Mouse (Mus musculus): Measurements from ENCODE around the gene Pla2g7.
A peak's percentile ranks its signal among the peaks of the same experiment; 100 is the strongest.

Pla2g7 gene

DNA sequence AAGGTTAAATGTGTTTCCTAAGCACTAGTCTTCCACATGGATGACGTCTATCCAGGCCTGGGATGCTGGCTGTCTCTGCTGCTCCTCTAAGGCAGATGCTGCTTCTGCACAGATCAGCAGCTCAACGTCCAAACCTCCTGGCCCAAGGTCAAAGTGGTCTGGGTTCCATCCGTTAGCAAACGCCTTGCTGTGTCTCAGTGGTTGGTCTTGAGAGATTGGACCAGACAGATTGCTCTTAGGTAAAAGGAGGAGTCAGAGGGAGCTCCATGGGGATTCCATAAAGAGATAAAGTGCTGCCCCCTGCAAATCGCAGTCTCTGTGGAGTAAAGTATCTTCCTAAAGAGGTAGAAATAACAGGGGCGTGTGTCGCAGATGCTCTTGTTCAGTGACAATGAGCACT, 75.3 kb downstream of the Pla2g7 start:
- DNase-seq (ENCODE audit: extremely low read depth, insufficient read length, low spot score): no peak

DNA sequence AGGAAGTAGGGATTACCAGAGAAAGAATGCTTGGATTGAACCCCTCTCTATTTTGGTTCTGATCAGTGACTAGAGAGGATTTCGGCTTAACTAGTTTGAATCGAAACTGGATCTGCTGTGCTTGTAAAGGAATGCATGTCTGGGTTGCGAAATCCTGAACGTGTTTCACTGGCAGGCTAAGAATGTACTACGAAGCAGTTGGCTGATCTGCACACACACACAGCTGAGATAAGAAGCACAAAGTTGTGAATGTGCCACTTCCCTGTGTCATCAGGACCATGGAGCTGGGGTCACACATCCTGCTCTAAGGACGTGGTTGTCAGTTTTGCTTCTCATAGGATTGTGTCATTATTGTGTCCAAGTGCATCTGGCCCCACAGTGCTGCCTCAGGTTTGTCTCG, 76.5 kb downstream of the Pla2g7 start:
- no peak for DNase-seq (ENCODE audit: extremely low read depth, insufficient read length, low spot score)

DNA sequence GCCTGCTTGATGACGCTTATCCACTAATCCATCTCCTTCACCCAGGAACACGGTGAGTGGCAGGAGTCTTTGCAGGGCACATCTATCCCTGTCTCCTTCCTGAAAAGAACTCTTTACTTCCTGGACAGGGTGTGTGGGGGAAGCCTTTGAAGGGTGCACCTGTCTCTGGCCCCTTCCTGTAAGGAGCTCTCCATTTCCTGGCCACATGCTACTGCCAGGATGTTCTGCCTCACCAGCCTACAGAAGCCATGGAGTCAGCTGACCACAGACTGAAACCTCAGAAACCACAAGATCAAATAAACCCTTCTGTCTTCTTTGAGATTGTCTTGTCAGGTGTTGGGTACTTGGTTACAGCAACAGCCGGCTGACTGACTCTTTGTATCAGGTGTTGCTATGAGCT, 77.2 kb downstream of the Pla2g7 start:
- no peak for DNase-seq (ENCODE audit: extremely low read depth, insufficient read length, low spot score)

GRCm38 (mm10) chr17:43646925-43647324, 79.0 kb downstream of the Pla2g7 start:
- no peak for DNase-seq (ENCODE audit: extremely low read depth, insufficient read length, low spot score)

DNA sequence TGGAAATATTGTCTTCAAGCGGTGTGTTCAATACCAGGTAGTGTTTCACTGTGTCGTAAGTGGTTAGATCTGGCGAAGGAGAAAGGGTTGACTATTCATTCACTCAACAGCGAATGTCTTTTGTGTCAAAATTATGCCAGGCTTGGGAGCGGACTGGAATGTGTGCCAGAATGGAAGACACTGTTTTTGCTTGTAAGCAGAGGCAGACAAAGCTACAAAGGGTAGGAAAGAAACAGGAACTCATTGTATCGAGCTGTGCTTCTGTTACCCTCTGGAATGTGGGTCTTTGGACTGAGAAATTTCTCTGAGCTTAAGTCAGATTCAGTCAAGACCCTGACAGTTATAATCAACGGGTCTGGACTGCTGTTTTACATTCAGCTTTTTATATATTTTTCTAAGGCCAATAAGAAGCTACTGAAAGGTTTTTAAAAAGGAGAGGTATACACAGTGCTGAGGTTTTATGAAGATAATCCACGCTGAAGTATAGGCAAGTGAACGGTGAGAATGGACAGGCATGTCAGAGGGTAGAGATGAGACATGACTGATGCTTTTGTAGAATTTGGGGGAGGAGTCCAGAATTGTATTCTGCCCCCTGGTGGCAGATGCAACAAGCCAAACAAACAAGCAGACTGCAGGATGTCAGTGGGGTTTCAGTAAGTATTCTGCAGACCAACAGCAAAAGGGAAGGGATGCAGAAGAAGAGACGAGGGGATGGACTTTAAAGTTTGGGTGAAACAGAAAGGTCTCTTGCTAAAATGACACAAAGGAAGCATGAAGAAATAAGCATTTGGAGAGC, 81.9 kb downstream of the Pla2g7 start:
- DNase-seq (ENCODE audit: extremely low read depth, insufficient read length, low spot score): no peak

DNA sequence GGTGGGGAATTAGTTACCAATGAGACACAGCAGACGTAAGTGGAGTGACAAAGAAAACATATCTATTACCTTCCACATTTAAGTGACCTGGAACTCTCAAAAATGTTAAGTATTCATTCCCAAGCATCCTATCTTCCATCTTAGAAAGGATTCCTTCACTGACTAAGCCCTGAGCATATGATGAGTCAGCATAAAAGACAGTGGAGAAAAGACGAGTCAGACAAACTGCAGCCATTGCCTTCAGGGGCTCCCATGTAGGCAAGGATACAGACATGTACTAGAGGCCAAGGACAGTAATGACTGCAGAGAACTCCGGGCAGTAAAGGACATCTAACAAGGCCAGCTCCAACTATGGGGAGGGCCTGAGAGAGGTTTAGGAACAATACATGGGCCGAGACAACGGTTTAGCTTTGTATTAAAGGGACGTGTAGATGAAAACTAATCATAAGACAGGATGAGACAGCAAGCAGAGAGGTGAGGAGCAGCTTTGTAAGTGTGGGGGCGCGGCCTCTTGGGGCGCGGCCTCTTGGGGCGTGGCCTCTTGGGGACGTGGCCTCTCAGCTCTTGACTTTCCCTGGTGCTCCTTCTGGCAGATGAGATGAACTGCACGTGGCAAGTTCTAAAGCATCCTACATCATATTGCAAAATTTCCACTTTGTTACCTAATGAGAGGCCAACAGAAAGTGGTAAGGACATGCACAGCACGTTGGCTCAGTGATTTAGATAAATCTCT, 83.6 kb downstream of the Pla2g7 start:
- DNase-seq (ENCODE audit: extremely low read depth, insufficient read length, low spot score): peak; percentile 59
